Mouse (Mus musculus) embryonic facial prominence, embryonic 15.5 days (tissue): ENCODE measurements around the gene Hacd4. TPM values are rescaled to one million over a fixed set of nuclear protein-coding genes. Genes with fewer than 3 reads are reported as not detected.

Experiments used
- ATAC-seq: fragments of 200-750 bp; cut with Nextera tagmentation; 2 replicates; pipeline ENCODE4 v1.8.0; 2017; ENCODE audit warnings: low read depth, moderate TSS enrichment; ENCODE audit not compliant: insufficient number of reproducible peaks, low FRiP score, low TSS enrichment
- H3K27ac ChIP-seq: fragments of 300-500 bp; sonication (generic); replicated peaks from 2 replicates; pipeline ENCODE4 v1.5.1; 2015; ENCODE audit warnings: mild to moderate bottlenecking, inconsistent platforms
- H3K27me3 ChIP-seq: fragments of 300-500 bp; sonication (generic); 2 replicates; pipeline ENCODE4 v1.6.1; 2015; ENCODE audit warnings: inconsistent platforms
- H3K36me3 ChIP-seq: fragments of 300-500 bp; sonication (generic); 2 replicates; pipeline ENCODE4 v1.6.1; 2015; ENCODE audit warnings: mild to moderate bottlenecking, inconsistent platforms
- H3K4me1 ChIP-seq: fragments of 300-500 bp; sonication (generic); 2 replicates; pipeline ENCODE4 v1.6.1; 2015; ENCODE audit warnings: inconsistent platforms
- H3K4me2 ChIP-seq: fragments of 300-500 bp; sonication (generic); replicated peaks from 2 replicates; pipeline ENCODE4 v1.6.1; 2015; ENCODE audit warnings: mild to moderate bottlenecking, inconsistent platforms
- H3K4me3 ChIP-seq: fragments of 300-500 bp; sonication (generic); replicated peaks from 2 replicates; pipeline ENCODE4 v1.5.1; 2015; ENCODE audit warnings: mild to moderate bottlenecking, inconsistent platforms
- H3K9ac ChIP-seq: fragments of 300-500 bp; sonication (generic); 2 replicates; pipeline ENCODE4 v1.6.1; 2015; ENCODE audit warnings: inconsistent platforms
- H3K9me3 ChIP-seq: fragments of 300-500 bp; sonication (generic); replicated peaks from 2 replicates; pipeline ENCODE4 v1.6.1; 2016; ENCODE audit warnings: inconsistent platforms
- WGBS: fragments of 180-500 bp; shearing (Covaris S2); methylation state at CpG from one replicate; pipeline ENCODE4 v1.1.7; 2015; 5-methylcytosine and 5-hydroxymethylcytosine counted together
- polyA plus RNA-seq: library from polyadenylated mRNA; unstranded; fragments of >200 nt; fragmentation: Nextera tagmentation; extraction: Ambion mirVana; gene quantifications from 2 replicates; pipeline ENCODE4 v1.2.1, GENCODE M21; 2015

The Hacd4 gene
- polyA plus RNA-seq, result 11.8 and 12.1 TPM in 2 replicates

- 3% methylated on average over 14 of the region's 14 CpGs for WGBS
- H3K27ac ChIP-seq, result peak within 1 kb of the TSS; percentile 63
- peak; percentile 86 for ATAC-seq
These were observed at the start of gene Hacd4 for GRCm38 (mm10) chr4:88438326-88438989. Gene Hacd4, minus strand, starts transcription at chr4:88438928.

DNA sequence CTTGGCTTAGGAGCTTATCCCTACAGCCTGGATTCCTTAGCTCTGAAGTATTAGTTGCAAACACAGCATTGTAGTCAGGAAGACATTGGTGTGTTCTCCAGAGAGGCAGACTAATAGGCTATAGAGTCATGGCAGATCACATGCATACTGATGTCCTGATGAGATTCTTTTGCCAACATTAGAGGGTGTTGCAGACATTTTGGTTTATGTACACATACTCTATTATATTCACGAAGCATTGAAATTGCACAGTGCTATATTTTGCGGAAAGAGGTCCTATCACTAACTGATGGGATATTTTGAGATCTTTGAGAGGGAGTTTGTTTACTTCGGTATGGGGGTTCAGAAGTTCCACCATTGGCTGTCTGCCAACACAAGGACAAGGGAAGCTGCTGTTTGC is 49.4 kb upstream of the Hacd4 start:
- Histone ChIP-seq H3K4me3 (no peak overlapping the region), H3K4me1 (no peaks in the 10 kb centered on the region), H3K27ac (no peak overlapping the region), H3K9me3 (no peaks in the 10 kb centered on the region), H3K9ac (no peak overlapping the region), H3K27me3 (no peaks in the 10 kb centered on the region), H3K36me3 (no peaks in the 10 kb centered on the region), H3K4me2 (no peak overlapping the region)
- ATAC-seq, result no peak
- WGBS, result 72% methylated on average over 3 of the region's 3 CpGs

More at GRCm38 (mm10) chr4:88438326-88438989, at the start of gene Hacd4:
- Histone ChIP-seq H3K9me3 (no peaks in the 10 kb centered on the region), H3K4me1 (peaks cover 14% of the 10 kb centered on the region), H3K4me3 (peak within 1 kb of the TSS; percentile 46), H3K27me3 (no peaks in the 10 kb centered on the region), H3K36me3 (no peaks in the 10 kb centered on the region), H3K9ac (peak within 1 kb of the TSS; percentile 29), H3K4me2 (peak within 1 kb of the TSS; percentile 67)

GRCm38 (mm10) chr4:88480130-88480529 is 41.4 kb upstream of the Hacd4 start:
- peak overlapping the region; percentile 63 for H3K27ac ChIP-seq
- H3K4me2 ChIP-seq, result no peak overlapping the region
- H3K27me3 ChIP-seq, result no peaks in the 10 kb centered on the region
- H3K9me3 ChIP-seq, result no peaks in the 10 kb centered on the region
- H3K4me1 ChIP-seq, result peaks cover 11% of the 10 kb centered on the region; the same call in 1 of the 2 replicates
- no peak overlapping the region for H3K9ac ChIP-seq
- 35% methylated on average over 6 of the region's 6 CpGs for WGBS
- H3K36me3 ChIP-seq, result no peaks in the 10 kb centered on the region
- peak; percentile 65 for ATAC-seq
- H3K4me3 ChIP-seq, result no peak overlapping the region

DNA sequence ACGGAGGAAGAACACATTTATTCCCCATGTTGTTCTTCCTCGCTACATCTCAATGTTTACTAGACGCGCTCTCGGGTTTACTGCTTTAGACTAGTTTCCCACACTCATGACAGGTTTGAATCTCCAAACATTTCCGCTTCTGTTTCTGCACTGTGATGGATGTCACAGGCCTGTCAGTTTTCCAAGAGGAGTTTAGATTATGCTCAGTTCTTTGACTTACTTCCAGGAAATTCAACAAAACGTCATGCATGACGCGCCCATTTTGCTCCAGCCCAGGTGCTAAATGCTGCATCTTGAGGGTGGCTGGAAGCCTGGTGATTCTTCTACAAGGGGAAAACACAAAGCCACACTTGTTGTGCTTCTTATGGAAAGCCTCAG is 40.1 kb upstream of the Hacd4 start:
- no peak overlapping the region for H3K4me3 ChIP-seq
- WGBS, result 62% methylated on average over 9 of the region's 9 CpGs
- H3K9me3 ChIP-seq, result no peaks in the 10 kb centered on the region
- H3K9ac ChIP-seq, result no peak overlapping the region
- peak overlapping the region; percentile 31 for H3K27ac ChIP-seq
- no peak overlapping the region for H3K4me2 ChIP-seq
- ATAC-seq, result 0 out of 2 replicates have a peak, but pooled peaks have one; percentile 47
- H3K27me3 ChIP-seq, result no peaks in the 10 kb centered on the region
- H3K36me3 ChIP-seq, result no peaks in the 10 kb centered on the region
- peaks cover 11% of the 10 kb centered on the region; the same call in 1 of the 2 replicates for H3K4me1 ChIP-seq

DNA sequence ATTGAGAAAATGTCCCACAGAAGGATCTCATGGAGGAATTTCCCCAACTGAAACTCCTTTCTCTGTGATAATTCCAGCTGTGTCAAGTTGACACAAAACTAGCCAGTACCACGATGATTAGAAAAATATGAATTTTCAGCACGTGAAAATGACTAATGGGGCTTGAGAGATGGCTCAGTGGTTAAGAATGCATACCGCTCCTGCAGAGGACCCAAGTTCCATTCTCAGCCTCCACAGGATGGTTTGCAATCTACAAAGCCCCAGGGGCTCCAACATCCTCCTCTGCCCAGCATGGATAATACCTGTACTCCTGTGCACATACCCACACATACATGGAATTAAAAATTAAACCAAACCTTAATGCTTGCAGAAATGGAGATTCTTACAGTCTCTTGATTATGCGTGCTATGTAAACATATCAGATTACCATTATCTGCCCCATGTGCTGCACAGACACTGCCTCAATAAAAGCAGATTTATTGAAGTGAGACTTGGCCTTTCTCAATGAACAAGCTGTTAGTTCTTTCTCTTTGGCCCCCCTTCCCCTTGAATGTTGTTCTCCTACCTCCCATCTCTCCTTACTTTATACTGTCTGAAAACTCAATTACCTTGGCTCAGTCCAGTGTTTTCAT is 39.6 kb upstream of the Hacd4 start:
- Histone ChIP-seq H3K27ac (peak overlapping the region; percentile 31; the same call in 1 of the 2 replicates), H3K27me3 (no peaks in the 10 kb centered on the region), H3K4me1 (peaks cover 11% of the 10 kb centered on the region; the same call in 1 of the 2 replicates), H3K4me3 (no peak overlapping the region), H3K9ac (no peak overlapping the region), H3K9me3 (no peaks in the 10 kb centered on the region), H3K36me3 (no peaks in the 10 kb centered on the region), H3K4me2 (no peak overlapping the region)
- ATAC-seq, result no peak; the same call in 1 of the 2 replicates
- 53% methylated on average over 4 of the region's 4 CpGs for WGBS

- 0 out of 2 replicates have a peak overlapping the region, but pooled peaks have one; percentile 35 for H3K27ac ChIP-seq
- H3K9ac ChIP-seq, result no peak overlapping the region
- no peaks in the 10 kb centered on the region for H3K27me3 ChIP-seq
- H3K4me1 ChIP-seq, result peaks cover 11% of the 10 kb centered on the region; the same call in 1 of the 2 replicates
- WGBS, result 44% methylated on average over 4 of the region's 4 CpGs
- no peaks in the 10 kb centered on the region for H3K36me3 ChIP-seq
- H3K9me3 ChIP-seq, result no peaks in the 10 kb centered on the region
- no peak overlapping the region for H3K4me2 ChIP-seq
- no peak for ATAC-seq
- H3K4me3 ChIP-seq, result no peak overlapping the region
These were observed 37.9 kb upstream of the Hacd4 start for GRCm38 (mm10) chr4:88476511-88477210.

DNA sequence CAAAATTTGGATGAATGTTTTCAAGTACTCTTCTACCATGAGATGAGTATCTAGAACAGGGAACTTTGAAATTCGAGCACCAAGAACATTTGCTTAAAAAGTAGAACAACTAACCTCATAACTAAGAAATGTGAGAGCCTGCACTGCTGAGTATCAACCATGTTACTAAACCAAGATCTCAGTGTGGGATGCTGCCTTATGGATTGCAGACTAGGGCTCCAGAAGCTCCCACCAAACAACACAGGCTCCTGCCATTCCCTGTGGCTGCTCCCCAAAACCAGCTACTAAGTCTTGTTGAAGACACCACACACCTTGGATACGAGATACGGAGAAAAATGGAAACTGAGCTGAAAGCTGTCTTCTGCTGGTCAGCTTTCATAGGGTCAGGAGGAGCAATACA is 37.4 kb upstream of the Hacd4 start:
- Histone ChIP-seq H3K4me3 (no peak overlapping the region), H3K36me3 (no peaks in the 10 kb centered on the region), H3K27ac (no peak overlapping the region), H3K4me2 (no peak overlapping the region), H3K4me1 (peaks cover 11% of the 10 kb centered on the region; the same call in 1 of the 2 replicates), H3K9me3 (no peaks in the 10 kb centered on the region), H3K9ac (no peak overlapping the region), H3K27me3 (no peaks in the 10 kb centered on the region)
- ATAC-seq, result no peak
- 90% methylated on average over 3 of the region's 3 CpGs for WGBS

GRCm38 (mm10) chr4:88471528-88471927 is 32.8 kb upstream of the Hacd4 start:
- H3K9me3 ChIP-seq, result no peaks in the 10 kb centered on the region
- H3K4me2 ChIP-seq, result no peak overlapping the region
- H3K4me3 ChIP-seq, result no peak overlapping the region
- no peak overlapping the region for H3K27ac ChIP-seq
- no peak for ATAC-seq
- no peaks in the 10 kb centered on the region for H3K27me3 ChIP-seq
- 65% methylated on average over 2 of the region's 2 CpGs for WGBS
- no peaks in the 10 kb centered on the region for H3K4me1 ChIP-seq
- H3K36me3 ChIP-seq, result no peaks in the 10 kb centered on the region
- no peak overlapping the region for H3K9ac ChIP-seq

GRCm38 (mm10) chr4:88464574-88464973 is 25.8 kb upstream of the Hacd4 start:
- H3K9ac ChIP-seq, result no peak overlapping the region
- no peaks in the 10 kb centered on the region for H3K36me3 ChIP-seq
- H3K4me2 ChIP-seq, result no peak overlapping the region
- no peak for ATAC-seq
- no peaks in the 10 kb centered on the region for H3K27me3 ChIP-seq
- 72% methylated on average over 4 of the region's 4 CpGs for WGBS
- H3K9me3 ChIP-seq, result no peaks in the 10 kb centered on the region
- H3K4me1 ChIP-seq, result peaks cover 6% of the 10 kb centered on the region
- no peak overlapping the region for H3K4me3 ChIP-seq
- no peak overlapping the region for H3K27ac ChIP-seq

DNA sequence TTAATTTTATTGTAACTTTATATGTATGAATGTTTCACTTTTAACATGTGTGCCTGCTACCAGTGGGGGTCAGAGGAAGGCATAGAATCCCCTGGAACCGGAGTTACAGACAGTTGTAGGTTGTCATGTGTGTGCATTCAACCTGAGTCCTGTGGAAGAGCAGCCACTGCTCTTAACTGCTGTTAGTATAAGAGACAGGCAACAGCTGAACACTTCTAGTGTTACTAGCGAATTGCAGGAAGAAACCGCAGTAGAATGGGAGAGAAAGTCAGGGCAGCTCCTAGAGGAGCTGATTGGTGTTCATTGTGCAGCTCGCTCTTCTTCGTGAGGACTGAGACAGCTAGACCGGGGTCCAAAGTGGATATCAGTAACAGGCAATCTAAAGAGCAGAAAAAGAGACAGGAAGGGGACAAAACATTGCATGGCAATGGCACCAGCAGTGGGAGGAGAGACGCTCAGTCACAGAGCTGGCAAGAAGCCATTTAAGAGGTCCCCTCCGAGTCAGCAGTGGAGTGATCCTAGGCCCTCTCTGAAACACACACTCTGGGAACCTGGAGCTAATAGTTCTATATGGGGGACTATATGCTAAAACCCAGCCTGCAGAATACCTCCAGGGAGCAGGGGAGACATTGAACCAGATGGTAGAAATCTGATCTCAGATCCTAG is 24.4 kb upstream of the Hacd4 start:
- peak overlapping the region; percentile 19; the same call in 1 of the 2 replicates for H3K4me2 ChIP-seq
- H3K27ac ChIP-seq, result peak overlapping the region; percentile 63
- no peaks in the 10 kb centered on the region for H3K9me3 ChIP-seq
- H3K27me3 ChIP-seq, result no peaks in the 10 kb centered on the region
- H3K4me1 ChIP-seq, result peaks cover 6% of the 10 kb centered on the region
- no peaks in the 10 kb centered on the region for H3K36me3 ChIP-seq
- no peak overlapping the region for H3K4me3 ChIP-seq
- WGBS, result 43% methylated on average over 8 of the region's 8 CpGs
- peak; percentile 65 for ATAC-seq
- H3K9ac ChIP-seq, result no peak overlapping the region

DNA sequence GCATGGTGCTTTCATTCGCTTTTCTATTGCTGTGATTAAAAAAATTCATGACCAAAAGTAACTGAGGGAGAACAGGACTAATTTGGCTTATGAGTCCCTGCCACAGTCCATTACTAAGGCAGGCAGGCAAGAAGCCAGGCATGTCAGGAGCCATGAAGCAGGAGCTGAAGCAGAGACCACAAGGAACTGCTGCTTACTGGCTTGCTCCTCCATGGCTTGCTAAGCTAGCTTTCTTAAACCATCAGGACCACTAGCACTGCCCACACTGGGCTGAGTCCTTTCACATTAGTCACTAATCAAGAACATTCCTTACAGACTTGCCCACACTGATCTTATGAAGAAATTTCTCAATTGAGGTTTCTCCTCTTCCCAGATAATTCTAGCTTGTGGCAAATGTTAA is 23.8 kb upstream of the Hacd4 start:
- Histone ChIP-seq H3K27me3 (no peaks in the 10 kb centered on the region), H3K36me3 (no peaks in the 10 kb centered on the region), H3K4me2 (no peak overlapping the region), H3K9ac (no peak overlapping the region), H3K9me3 (no peaks in the 10 kb centered on the region), H3K4me3 (no peak overlapping the region), H3K4me1 (peaks cover 6% of the 10 kb centered on the region), H3K27ac (no peak overlapping the region)
- ATAC-seq, result no peak
- 79% methylated on average over 1 of the region's 1 CpGs for WGBS
